Mouse (Mus musculus) neural tube, embryonic 12.5 days (tissue): ENCODE results near the gene Dars. TPM values are rescaled to one million over a fixed set of nuclear protein-coding genes. Genes with fewer than 3 reads are reported as not detected.
"Not testable (repeated sequence)": the region's sequence is repeated elsewhere in the genome, so short reads cannot be mapped to it uniquely, and the experiment has no call there.

Experiments
- ATAC-seq: fragments of 200-750 bp; cut with Nextera tagmentation; 2 replicates; pipeline ENCODE4 v1.8.0; 2017; ENCODE audit warnings: low read depth, mild to moderate bottlenecking, moderate TSS enrichment, moderate library complexity; ENCODE audit not compliant: low FRiP score
- H3K27ac ChIP-seq: fragments of 300-500 bp; sonication (generic); 2 replicates; pipeline ENCODE4 v1.5.1; 2016
- H3K27me3 ChIP-seq: fragments of 300-500 bp; sonication (generic); replicated peaks from 2 replicates; pipeline ENCODE4 v1.6.1; 2016; ENCODE audit warnings: mild to moderate bottlenecking
- H3K36me3 ChIP-seq: fragments of 300-500 bp; sonication (generic); 2 replicates; pipeline ENCODE4 v1.6.1; 2016; ENCODE audit warnings: mild to moderate bottlenecking
- H3K4me1 ChIP-seq: fragments of 300-500 bp; sonication (generic); 2 replicates; pipeline ENCODE4 v1.6.1; 2016
- H3K4me2 ChIP-seq: fragments of 300-500 bp; sonication (generic); replicated peaks from 2 replicates; pipeline ENCODE4 v1.6.1; 2016; ENCODE audit warnings: mild to moderate bottlenecking
- H3K4me3 ChIP-seq: fragments of 300-500 bp; sonication (generic); 2 replicates; pipeline ENCODE4 v1.5.1; 2016
- H3K9ac ChIP-seq: fragments of 300-500 bp; sonication (generic); 2 replicates; pipeline ENCODE4 v1.6.1; 2016; ENCODE audit warnings: mild to moderate bottlenecking
- H3K9me3 ChIP-seq: fragments of 300-500 bp; sonication (generic); 2 replicates; pipeline ENCODE4 v1.6.1; 2016; ENCODE audit warnings: mild to moderate bottlenecking
- WGBS: fragments of 180-500 bp; shearing (Covaris S2); methylation state at CpG from one replicate; pipeline ENCODE4 v1.1.7; 2016; 5-methylcytosine and 5-hydroxymethylcytosine counted together
- polyA plus RNA-seq: library from polyadenylated mRNA; unstranded; fragments of >200 nt; fragmentation: Nextera tagmentation; extraction: Ambion mirVana; gene quantifications from 2 replicates; pipeline ENCODE4 v1.2.1, GENCODE M21; 2016

Gene Dars
- polyA plus RNA-seq, 1 experiment from 2014 or later: 185 TPM

DNA sequence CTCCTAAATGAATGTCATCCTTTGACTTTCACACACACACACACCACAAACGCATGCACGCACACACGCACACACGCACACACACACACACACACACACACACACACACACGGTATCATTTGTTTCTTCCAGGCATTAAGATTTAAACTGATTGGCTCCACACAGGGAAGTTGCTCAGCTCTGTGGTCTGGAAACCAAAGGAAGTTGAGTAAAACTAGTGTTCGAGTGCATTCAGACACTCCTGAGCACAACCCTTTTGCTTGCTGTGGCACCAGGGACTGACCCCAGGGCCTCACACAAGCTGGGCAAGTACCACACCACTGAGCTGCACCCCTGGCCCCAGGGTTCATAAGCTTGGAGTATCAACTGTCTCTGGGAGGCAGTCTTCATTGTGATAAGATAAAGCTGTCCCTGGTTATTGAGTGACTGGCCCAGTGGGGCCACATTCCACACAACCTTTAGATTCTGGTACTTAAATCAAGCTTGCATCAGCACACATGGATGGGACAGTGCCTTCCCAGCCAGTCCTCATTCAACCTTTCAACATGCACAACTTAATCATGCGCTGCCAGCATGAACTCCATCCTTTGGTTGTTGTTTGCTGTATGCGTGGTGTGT lies 94.0 kb downstream of the Dars start:
- 94% methylated on average over 8 of the region's 8 CpGs for WGBS
- no peaks in the 10 kb centered on the region for H3K27me3 ChIP-seq

DNA sequence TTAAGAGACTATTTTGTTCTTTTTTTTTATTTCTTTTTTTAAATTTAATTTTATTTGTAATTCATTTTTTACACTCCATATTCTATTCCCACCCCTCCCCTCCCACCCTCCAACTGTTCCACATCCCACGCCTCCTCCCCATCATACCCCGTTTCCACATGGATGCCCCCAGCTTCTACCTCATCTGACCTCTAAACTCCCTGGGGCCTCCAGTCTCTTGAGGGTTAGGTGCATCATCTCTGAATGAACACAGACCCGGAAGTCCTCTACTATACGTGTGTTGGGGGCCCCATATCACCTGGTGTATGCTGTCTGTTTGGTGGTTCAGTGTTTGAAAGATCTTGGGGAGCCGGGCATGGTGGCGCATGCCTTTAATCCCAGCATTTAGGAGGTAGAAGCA lies 97.9 kb downstream of the Dars start:
- not testable (repeated sequence) for H3K27me3 ChIP-seq, H3K4me1 ChIP-seq

More for the DNA sequence above, 94.0 kb downstream of the Dars start:
- no peak overlapping the region for H3K9ac ChIP-seq
- no peak overlapping the region for H3K27ac ChIP-seq
- no peak for ATAC-seq
- no peak overlapping the region for H3K4me2 ChIP-seq
- H3K4me1 ChIP-seq: no peaks in the 10 kb centered on the region
- H3K36me3 ChIP-seq: peaks cover 9% of the 10 kb centered on the region; the same call in 1 of the 2 replicates
- no peaks in the 10 kb centered on the region for H3K9me3 ChIP-seq
- no peak overlapping the region for H3K4me3 ChIP-seq

DNA sequence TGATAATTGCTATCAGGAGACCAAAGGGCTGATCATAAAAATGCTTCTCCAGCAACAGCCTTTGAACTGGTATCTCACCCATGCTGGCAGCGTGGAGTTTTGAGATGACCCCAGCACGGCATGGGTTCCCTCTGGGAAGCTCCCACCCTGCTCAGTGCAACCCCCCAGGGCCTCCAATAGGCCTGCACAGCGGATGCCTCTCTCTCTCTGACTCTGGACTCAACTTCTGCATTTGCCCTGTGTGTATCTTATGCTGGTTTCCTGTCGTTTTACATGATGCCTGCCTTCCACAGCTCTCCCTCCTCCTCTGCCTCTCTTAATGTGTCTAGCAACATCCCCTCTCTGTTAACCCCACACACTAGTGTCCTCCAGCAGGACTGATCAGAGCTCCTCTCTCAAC lies 102.5 kb downstream of the Dars start:
- WGBS: 75% methylated on average over 4 of the region's 4 CpGs
- H3K36me3 ChIP-seq: no peaks in the 10 kb centered on the region
- no peaks in the 10 kb centered on the region for H3K9me3 ChIP-seq
- H3K9ac ChIP-seq: no peak overlapping the region
- H3K4me3 ChIP-seq: no peak overlapping the region
- H3K27me3 ChIP-seq: no peaks in the 10 kb centered on the region
- H3K27ac ChIP-seq: no peak overlapping the region
- no peak for ATAC-seq
- H3K4me1 ChIP-seq: no peaks in the 10 kb centered on the region
- no peak overlapping the region for H3K4me2 ChIP-seq

More for the DNA sequence above, 97.9 kb downstream of the Dars start:
- ATAC-seq, H3K9ac ChIP-seq, H3K9me3 ChIP-seq, H3K4me2 ChIP-seq, H3K27ac ChIP-seq, H3K36me3 ChIP-seq, H3K4me3 ChIP-seq: not testable (repeated sequence)
- 88% methylated on average over 6 of the region's 6 CpGs for WGBS

Other genes with a start within 250 kb of the Dars start
- 73.6 and 80.1 TPM in 2 replicates for gene Ubxn4, start 173.4 kb downstream of the Dars start, polyA plus RNA-seq
- 0.04 and 0.08 TPM in 2 replicates for gene Lct, start 89.0 kb downstream of the Dars start, polyA plus RNA-seq
- gene Mcm6, start 57.7 kb downstream of the Dars start, polyA plus RNA-seq: 165 and 173 TPM in 2 replicates
- 11.7 and 12.0 TPM in 2 replicates for gene Cxcr4, start 174.9 kb upstream of the Dars start, polyA plus RNA-seq